Mouse (Mus musculus) gastrocnemius, postnatal 14 days (tissue): ENCODE results near the gene Gm49368. TPM values are rescaled to one million over a fixed set of nuclear protein-coding genes. Genes with fewer than 3 reads are reported as not detected.
"Not testable (repeated sequence)": the region's sequence is repeated elsewhere in the genome, so short reads cannot be mapped to it uniquely, and the experiment has no call there.

Experiments used
- DNase-seq: peaks from one replicate; pipeline ENCODE4 v3.0.0; 2021; ENCODE audit warnings: mixed read lengths
- intact Hi-C: fragments of 180-260 bp; cut with DNase I; formaldehyde crosslinking; loops from one replicate; pipeline ENCODE4 v1.15.1; 2025; ENCODE audit warnings: low total_unique reads
- long read RNA-seq, 2 experiments: library from polyadenylated mRNA; stranded (forward); transcript quantifications; one replicate each; pipeline ENCODE4 v2.0.0; 2021
- total RNA-seq, 2 experiments: library from RNA; stranded (reverse); gene quantifications; 2 replicates each; pipeline ENCODE4 v1.2.3; 2021

Gene Gm49368
- total RNA-seq: not detected
- long read RNA-seq, experiment 1: 0 reads
- long read RNA-seq, experiment 2: 0 reads

DNA sequence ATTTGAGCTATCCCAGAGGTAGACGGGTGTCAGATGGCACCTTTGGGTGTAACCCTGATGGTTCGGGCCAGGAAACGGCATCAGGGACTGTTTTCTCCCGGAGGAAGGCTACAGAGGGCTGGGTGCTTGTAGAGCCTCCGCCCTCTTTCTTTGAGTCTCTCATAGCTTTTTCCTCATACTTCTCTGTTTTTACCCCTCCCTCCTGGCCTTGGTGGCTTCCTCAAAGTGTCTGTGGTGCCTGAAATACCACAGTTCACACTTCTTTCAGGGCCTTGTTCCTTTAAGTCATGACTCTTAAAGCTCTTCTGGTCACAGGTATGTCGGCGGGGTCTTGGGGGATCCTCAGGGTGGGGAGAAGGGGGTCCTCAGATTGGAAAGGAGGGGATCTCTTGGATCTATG lies at the start of gene Gm49368, which contains the start of gene Itgam:
Gene Gm49368, plus strand, starts transcription at position 228 of the 400 bp plus-strand sequence.
Gene Itgam, plus strand, starts transcription at position 185 of the 400 bp plus-strand sequence.
- DNase-seq: no peak
- intact Hi-C loops: no loop called here

DNA sequence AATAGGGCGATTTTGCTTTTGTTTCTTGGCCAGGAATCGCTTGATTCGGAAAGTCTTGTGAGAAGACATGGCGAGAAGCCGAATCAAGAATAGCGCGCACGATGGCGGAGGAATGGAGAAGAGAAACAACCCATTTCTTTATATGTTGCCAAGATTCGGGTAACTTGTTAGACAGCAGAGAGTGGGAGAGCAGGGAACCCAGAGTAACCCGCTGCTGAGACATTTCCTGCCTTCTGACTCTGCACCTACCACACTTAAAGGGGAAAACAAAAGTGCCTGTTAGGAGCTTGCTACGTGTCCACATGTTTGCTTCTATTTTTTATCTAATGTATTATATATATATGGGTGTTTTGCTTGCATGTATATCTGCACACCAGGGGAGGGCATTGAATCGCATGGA lies 49.4 kb upstream of the Gm49368 start:
- DNase-seq: no peak
- intact Hi-C loops: no loop called here

DNA sequence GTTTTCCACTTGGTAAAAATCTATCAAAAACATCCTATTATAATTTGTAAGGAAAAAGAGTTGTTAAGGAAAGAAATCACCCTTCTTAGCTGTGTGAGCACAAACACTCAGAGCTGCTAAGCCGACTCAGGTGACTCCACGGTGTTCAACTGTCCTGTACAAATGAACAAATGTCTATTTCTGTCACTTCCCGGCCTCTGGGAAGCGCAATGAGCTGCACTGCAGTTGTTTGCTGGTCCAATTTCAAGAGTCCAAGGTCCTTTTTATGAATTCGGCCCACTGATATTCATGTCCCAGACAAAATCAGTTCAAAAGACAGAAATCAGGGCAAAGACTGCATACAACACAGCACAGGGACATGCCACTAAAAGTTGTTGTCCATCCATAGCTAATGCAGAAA lies 46.3 kb upstream of the Gm49368 start:
- DNase-seq, intact Hi-C loops: not testable (repeated sequence)

DNA sequence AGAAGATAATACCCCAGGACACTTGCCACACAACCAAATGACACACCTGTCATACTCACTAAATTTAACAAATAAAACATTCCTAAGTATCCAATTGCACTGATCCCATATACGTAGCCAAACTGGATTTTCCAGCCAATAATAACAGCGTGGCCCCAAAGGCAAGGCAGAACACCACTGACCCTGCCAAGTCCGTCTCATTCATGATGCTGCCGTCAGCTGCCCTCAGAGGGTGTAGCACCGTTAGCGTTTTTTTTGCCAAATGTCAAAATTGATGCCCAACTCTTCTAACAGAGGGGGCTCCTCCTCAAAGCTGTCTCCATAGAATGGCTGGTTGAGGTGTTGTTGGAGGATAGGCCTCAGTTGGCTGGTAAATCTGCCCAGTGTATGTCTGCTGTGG lies 45.8 kb upstream of the Gm49368 start:
- intact Hi-C loops: no loop called here
- DNase-seq: no peak

DNA sequence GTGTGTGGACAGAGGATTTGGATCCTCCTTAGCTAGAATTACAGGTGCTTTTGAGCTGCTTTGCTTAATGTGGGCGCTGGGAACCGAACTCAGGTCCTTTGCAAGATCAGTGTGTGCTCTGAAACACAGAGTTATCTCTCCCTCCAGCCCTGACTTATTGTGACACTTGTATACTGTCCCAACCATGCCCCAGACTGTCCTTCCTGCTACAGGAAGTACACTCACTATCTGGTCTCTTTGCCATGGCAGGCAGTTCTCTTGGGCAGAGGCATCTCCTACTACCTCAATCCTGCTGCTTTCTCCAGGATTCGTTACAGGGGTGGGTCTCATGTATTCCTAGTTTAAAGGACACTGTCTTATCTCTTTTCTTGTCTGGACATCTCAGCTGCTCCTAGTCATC lies 44.2 kb upstream of the Gm49368 start:
- intact Hi-C loops: no loop called here
- no peak for DNase-seq

DNA sequence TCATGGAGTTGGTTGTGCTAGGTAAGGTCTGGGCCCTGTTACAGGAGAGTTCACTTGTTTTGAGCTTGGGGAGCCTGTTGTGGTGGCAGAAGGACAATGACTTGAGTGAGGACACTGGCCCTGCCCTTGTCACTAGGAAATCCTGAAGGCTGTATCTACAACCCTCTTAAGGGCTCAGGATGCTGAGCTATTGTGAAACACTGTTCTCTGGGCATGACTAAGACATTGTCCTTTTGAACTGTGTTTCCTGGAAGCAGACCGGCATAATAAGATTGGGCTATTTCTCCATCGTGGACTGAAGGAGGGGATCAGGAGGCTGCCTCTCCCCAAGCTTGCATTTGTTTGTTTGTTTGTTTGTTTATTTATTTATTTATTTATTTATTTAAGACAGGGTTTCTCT lies 43.3 kb upstream of the Gm49368 start:
- DNase-seq: no peak
- intact Hi-C loops: no loop called here

DNA sequence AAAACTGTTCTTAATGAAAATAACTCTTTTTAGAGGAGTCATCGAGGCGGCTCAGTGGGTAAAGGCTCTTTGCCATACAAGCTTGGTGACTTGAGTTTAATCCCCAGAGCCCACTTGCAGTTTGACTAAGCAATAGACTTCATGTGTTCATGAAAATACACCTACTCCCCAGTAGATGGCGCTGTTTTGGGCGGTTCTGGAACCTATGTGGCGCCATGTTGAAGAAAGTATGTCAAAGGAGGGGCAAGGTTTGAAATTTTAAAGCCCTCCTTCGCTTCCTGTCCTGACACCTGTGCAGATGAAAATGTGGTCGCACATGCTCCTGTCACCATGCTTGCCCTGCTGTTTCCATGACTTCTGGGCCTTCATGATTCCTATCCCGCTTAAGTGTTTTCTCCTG lies 39.5 kb upstream of the Gm49368 start:
- DNase-seq: no peak
- intact Hi-C loops: no loop called here

DNA sequence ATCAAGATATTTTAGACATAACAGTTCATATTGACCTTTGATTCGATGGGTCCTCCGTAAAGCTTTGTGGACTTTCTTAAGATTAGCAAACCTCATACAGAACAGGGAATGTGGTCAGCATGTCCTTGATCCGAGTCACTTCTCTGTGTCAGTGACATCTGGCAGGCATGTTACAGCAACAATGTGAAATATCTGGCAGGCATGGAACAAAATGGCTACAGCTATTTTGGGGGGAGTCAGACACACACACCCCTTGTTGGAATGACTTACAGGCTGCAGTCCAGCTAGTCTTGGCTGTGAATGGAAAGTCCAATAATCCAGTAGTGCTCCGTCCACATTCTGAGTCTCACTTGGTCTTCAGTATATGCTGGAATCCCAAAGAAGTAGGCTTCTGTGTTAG lies 38.9 kb upstream of the Gm49368 start:
- intact Hi-C loops: no loop called here
- DNase-seq: no peak

DNA sequence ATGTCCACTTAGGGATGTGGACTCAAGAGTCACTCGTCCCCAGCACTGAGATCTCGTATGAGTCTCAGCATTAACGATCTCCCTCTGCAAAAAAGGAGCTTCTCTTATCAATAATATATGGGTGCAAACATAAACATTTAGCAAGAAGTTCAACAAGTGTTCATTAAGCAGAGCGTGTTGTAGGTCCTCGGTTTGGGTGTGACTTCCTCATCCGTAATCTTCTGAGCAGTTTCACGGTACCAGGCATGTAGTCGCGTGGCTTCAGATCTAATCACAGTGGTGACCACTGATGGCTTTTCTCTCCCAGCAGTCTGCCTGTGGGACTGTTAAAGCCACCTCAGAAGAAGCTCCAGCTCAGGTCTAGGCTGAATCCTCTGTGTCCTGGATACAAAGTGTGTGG lies 38.1 kb upstream of the Gm49368 start:
- intact Hi-C loops: no loop called here
- no peak for DNase-seq

DNA sequence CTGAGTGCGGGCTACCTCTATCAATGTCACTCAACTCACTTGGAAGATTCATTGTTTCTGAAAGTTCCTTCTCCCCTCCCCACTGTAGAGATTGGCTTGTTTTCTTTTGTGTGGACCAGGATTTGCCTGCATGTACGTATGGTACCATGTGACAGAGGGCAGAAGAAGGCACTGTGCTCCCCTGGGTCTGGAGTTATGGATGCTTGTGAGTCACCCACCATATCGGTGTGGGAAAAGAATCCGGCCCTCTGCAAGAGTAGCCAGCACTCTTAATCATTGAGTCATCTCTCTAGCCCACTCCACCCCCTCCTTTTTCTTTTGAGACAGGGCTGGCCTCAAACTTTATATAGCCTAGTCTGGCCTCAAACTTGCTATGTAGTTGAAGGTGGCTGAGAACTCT lies 37.6 kb upstream of the Gm49368 start:
- no peak for DNase-seq
- intact Hi-C loops: no loop called here

DNA sequence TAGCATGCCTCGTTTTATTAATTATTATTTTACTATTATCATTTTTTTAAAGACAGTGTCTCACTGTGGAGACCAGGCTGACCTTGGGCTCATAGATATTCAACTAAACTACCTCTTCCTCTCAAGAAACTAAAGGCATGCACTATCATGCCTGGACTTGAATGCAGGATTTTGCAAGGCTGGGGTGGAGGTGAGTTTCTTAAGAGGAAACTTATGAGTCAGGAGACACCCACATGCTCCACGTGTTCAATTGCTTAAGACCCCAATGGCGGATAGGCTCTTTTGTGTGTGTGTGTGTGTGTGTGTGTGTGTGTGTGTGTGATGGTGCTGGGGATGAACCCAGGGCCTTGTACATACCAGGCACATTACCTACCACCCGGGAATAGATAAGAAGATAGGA lies 37.1 kb upstream of the Gm49368 start:
- intact Hi-C loops: no loop called here

DNA sequence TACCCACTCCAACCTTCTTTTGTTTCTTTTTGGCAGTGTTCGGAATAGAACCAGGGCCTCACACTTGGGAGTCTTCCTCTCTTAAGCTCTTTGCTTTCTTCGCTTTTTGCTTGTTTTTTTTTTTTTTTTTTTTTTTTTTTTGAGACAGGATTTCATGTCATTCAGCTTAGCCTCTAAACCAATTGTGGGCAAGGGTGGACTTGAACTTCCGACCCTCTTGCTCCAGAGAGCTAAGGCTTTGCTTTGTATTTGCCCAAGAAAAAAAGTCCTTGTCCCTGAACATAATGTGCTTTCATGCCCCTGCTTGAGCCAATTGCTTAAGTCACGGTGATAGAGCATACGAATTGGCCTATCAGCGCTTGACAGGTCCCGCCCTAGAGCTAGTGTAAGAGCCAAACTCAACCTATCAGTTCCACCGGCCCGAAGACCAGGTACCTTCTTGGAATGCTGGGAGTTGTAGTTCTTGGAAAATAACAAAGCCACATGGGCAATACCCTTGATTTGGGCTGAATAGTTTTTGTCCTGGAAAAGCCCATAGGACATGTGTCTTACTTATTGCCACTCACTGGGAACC lies 31.0 kb upstream of the Gm49368 start:
- no peak for DNase-seq
- intact Hi-C loops: no loop called here

More for the DNA sequence above, 37.1 kb upstream of the Gm49368 start:
- DNase-seq: no peak

DNA sequence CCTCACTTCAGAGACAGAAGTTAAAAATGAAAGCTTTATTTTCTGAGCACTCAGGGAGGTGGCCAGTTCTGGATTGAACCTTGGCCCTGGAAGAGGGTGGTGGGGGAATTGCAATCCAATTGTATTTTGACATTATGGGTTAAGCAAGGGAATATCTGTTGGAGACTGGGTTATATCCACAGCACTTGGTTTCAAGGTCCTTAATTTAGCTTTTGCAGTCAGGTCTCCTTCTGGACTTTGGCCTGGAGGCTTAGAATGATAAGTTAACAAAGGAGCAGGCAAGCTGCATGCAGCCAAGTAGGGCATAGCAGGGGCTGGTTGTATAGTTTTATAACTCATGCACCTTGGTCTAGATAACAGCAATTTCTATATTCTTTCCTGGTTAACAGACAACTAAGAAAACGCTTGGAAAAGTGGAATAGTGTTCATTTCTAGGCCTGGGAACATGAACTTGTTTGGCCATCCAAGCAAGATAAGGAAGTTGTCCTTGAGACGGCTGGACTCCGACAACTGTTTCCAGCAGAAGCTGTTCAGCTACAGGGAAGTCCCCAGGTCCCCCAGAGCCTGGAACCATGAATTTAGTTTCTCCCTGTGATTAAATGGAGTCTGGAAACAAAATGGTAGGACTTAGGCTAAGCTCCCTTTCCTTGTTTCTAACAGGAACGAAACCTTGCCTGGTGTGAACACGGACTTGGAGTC lies 30.0 kb upstream of the Gm49368 start:
- DNase-seq: no peak

DNA sequence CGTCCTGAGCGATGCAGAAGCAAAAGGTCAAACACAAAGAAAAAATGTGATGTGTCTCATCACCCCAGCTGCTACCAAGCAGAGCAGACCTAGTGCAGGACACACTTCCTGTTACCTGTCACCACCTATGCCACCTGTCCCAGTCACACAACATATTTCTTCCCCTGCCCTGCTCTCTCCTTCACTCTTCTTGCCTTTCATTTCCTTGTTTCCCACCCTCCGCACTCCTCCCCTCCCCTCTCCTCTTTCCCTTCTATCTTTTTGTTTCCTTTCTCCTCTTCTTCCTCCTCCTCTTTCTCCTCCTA lies 29.5 kb upstream of the Gm49368 start:
- DNase-seq: no peak
- intact Hi-C loops: no loop called here

More for the DNA sequence above, 30.0 kb upstream of the Gm49368 start:
- intact Hi-C loops: no loop called here

DNA sequence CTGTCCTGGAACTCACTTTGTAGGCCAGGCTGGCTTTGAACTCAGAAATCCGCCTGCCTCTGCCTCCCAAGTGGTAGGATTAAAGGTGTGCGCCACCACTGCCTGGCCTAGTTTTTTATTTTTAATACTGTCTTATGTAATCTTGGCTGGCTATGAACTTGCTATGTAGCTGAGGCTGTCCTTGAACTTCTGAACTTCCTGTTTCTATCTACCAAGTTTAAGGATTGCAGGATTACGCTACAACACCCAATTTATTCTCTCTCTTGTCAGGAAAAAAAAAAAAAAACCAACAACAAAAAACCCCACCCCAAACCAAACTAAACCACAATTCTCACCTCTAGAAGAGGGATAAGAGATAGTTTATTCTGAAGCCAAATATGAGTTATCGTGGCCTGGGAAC lies 28.9 kb upstream of the Gm49368 start:
- DNase-seq: no peak
- intact Hi-C loops: no loop called here

DNA sequence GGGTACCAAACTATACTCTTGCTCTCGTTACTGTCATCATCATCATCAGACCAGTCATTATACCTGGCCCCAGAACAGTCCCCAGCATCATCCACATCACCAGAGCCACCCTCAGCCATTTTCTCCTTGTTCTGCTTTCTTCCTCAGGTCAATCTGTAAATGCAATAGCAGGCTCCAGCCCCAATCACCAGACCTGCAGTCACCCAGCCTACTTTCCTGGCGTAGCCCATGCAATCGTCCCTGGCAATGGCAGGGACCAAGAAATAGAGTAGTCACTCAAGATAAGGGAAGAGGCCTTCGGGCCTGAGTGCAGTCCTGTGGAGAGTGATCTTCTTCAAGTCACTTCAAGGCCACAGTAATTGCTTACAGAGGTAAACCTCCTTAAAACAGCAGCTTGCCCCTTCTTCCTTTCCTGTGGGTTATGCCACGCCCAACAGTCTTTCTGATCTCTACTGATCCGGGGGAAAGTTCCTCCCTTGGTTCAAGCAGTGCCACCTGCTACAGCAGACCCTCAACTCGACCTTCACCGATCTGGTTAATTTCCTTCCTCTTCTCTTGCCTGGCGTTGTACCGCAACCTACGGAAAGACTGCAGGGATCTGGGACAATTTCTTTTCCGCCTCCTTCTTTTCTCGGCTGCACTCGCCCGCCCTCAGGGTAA lies 20.2 kb upstream of the Gm49368 start:
- DNase-seq, intact Hi-C loops: not testable (repeated sequence)

DNA sequence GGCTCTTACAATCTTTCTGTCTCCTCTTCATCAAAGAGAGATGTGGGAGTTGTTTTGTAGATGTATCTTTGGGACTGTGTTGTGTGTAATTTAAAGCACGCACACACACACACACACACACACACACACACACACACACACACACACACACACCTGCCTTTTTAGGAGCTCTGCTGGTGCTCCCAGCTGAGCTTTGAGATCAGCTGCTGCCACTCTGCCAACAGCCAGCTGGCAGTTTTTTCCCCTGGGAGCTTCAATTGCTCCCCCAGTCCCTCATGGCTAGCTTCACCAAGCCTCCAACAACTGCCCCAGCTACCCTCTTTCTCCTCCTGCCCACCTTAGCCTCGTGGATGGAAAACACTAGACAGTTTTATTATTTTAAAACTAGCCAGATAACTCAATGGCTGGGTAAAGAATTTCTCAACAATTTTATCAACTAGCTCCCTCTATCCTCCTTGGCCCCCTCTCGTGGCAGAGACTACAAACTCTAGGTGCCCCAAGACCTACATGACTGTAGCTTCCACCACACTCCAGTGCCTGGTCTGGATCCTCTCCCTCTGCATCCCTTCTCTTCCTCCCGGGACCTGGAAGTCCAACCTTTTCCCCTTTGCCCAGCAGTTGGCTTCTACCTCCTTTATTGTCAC lies 18.2 kb upstream of the Gm49368 start:
- peak; percentile 12 for DNase-seq
- intact Hi-C loops: no loop called here

DNA sequence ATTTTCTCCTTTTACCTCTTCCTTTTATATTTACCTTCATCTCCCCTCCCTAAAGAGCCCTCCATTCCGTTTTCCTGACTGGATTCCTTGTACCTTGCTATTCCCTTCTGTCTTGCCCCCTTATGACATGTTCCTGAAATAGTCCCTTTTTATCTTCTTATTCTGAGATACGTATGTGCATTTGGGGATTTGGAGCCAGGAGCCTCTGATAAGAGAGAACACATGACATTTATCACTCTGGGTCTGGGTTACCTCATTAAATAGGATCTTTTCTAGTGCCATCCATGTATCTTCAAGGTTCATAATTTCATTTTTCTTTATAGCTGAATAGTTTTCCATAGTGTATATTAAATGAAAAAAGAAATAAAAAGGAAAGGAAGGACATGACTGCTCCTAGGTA lies 16.8 kb upstream of the Gm49368 start:
- intact Hi-C loops: no loop called here

DNA sequence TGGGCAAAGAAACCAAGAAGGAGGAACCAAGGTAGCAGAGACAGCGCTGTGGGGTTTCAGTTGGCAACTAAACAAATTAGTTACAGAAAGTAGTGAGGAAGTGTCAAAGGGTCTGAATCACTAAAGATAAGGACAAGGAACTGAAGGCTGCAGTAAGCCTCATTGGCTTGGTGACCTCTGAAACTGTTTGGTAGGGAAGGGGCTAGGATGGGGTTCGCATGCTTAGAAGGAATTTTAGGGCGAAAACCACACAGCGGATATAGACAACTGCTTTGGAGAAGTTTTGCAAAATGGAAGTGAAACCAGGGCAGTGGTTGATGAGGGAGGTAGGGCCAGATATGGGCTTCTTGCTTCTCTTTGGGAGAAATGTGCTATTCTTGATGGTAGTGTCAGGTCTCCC lies 13.7 kb upstream of the Gm49368 start:
- intact Hi-C loops: no loop called here
- DNase-seq: no peak

More for the DNA sequence above, 16.8 kb upstream of the Gm49368 start:
- DNase-seq: no peak

DNA sequence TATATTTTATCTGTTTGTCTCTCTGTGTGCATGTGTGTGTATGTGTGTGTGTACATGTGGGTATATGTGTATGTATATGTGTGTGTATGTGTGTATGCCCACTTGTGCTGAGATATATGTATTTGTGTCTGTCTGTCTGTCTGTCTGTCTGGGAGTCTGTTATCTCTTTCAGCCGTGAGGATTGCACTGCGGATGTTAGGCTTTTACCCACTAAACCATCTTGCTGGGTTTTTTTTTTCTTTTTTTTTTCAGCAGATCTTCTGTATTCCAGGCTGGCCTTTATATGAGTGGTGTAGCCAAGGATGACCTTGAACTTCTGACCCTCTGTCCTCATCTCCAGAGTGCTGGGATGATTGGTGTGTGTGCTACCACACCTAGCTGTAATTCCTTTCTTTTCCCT lies 13.2 kb upstream of the Gm49368 start:
- intact Hi-C loops: no loop called here
- DNase-seq: no peak

DNA sequence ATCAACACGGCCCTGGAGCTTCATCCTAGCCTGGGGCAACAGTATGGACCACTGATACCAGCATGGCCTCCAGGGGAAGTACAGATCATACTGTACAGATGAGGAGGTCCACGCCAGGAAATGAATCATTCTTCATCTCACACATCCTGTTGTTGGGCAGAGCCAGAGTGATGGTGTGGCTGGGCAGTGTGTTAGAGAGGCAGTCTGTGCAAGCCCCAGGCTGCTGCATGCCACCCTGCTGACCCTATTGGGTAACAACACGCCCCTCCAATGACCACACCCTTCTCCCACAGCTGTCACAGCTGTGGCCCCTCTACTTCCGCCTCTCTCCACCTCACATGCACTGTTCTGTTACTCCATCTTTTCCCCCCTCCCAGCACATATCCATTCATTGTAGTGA lies 11.7 kb upstream of the Gm49368 start:
- intact Hi-C loops: no loop called here
- no peak for DNase-seq
